Mouse (Mus musculus): ENCODE data around the gene Akap8. TPM values are rescaled to one million over a fixed set of nuclear protein-coding genes. Genes with fewer than 3 reads are reported as not detected.

Gene Akap8
- polyA plus RNA-seq, 1 experiment from 2014 or later: 55.8 TPM

GRCm38 (mm10) chr17:32257452-32257851, 63.6 kb downstream of the Akap8 start:
- Histone ChIP-seq H3K4me3 (ENCODE audit: inconsistent target) (no peak overlapping the region), H3K27ac (no peak overlapping the region), H3K36me3 (ENCODE audit: inconsistent target) (no peaks in the 10 kb centered on the region), H3K79me2 (ENCODE audit: inconsistent target) (peaks cover 100% of the 10 kb centered on the region)
- 96% methylated on average over 2 of the region's 2 CpGs for WGBS (ENCODE audit: missing documents)

- Histone ChIP-seq H3K79me2 (ENCODE audit: inconsistent target) (peaks cover 100% of the 10 kb centered on the region), H3K4me3 (ENCODE audit: inconsistent target) (no peak overlapping the region), H3K27ac (no peak overlapping the region), H3K36me3 (ENCODE audit: inconsistent target) (no peaks in the 10 kb centered on the region)
- WGBS (ENCODE audit: missing documents): 94% methylated on average over 2 of the region's 2 CpGs
These were observed 64.1 kb downstream of the Akap8 start for GRCm38 (mm10) chr17:32256896-32257295.

Other genes starting within 250 kb of the Akap8 start
- gene Notch3, start 154.4 kb downstream of the Akap8 start, polyA plus RNA-seq (2018): not detected in 3 replicates
- gene Ephx3, start 131.7 kb downstream of the Akap8 start, polyA plus RNA-seq (2018): not detected in 3 replicates
- 51.6 to 129 TPM (median 55.6 TPM) in 3 replicates for gene Brd4, start 36.5 kb downstream of the Akap8 start, polyA plus RNA-seq (2018)
- gene Akap8l, start 29.4 kb upstream of the Akap8 start, polyA plus RNA-seq (2018): 20.2 to 41.0 TPM (median 33.8 TPM) in 3 replicates
- 15.9 to 20.7 TPM (median 17.5 TPM) in 3 replicates for gene Wiz, start 68.2 kb upstream of the Akap8 start, polyA plus RNA-seq (2018)
- 8.2 to 22.5 TPM (median 8.9 TPM) in 3 replicates for gene Rasal3, start 82.3 kb upstream of the Akap8 start, polyA plus RNA-seq (2018)
- not detected in 3 replicates for gene Pglyrp2, start 102.9 kb upstream of the Akap8 start, polyA plus RNA-seq (2018)
- 0.14 TPM in 1 of 3 replicates, not detected in the others for gene Cyp4f39, start 131.5 kb upstream of the Akap8 start, polyA plus RNA-seq (2018)
- 1.8 to 2.3 TPM (median 1.9 TPM) in 3 replicates for gene Cyp4f17, start 184.8 kb upstream of the Akap8 start, polyA plus RNA-seq (2018)
- 9.3 to 18.1 TPM (median 16.2 TPM) in 3 replicates for gene Cyp4f16, start 215.3 kb upstream of the Akap8 start, polyA plus RNA-seq (2018)